Mouse (Mus musculus): Measurements from ENCODE around the gene Psen2. TPM values are rescaled to one million over a fixed set of nuclear protein-coding genes. Genes with fewer than 3 reads are reported as not detected.
A peak's percentile ranks its signal among the peaks of the same experiment; 100 is the strongest.

The Psen2 gene
- polyA plus RNA-seq, 1 experiment from 2014 or later: 8.3 TPM

GRCm38 (mm10) chr1:180268249-180269031 lies 5.2 kb upstream of the Psen2 start:
- Histone ChIP-seq H3K36me3 (ENCODE audit: control insufficient read depth, insufficient read depth, low read length) (no peaks in the 10 kb centered on the region), H3K9ac (ENCODE audit: low read length) (no peak overlapping the region), H3K9me3 (ENCODE audit: control insufficient read depth, low read length) (no peaks in the 10 kb centered on the region), H3K4me3 (ENCODE audit: low read depth, low read length) (no peak overlapping the region), H3K4me2 (ENCODE audit: low read depth, severe bottlenecking) (no peak overlapping the region), H3K4me1 (ENCODE audit: control insufficient read depth, insufficient read depth, low read length) (no peaks in the 10 kb centered on the region), H3K27ac (replicated peaks; ENCODE audit: low read depth, low read length) (no peak overlapping the region), H3K27me3 (ENCODE audit: control insufficient read depth, insufficient read depth, low read length) (no peaks in the 10 kb centered on the region)
- DNase-seq (ENCODE audit: low spot score): peak; percentile 94
- ATAC-seq (ENCODE audit: insufficient number of reproducible peaks, low FRiP score, low TSS enrichment, low read depth): peak; percentile 67; the same call in 1 of the 2 replicates
- 19% methylated on average over 12 of the region's 12 CpGs for WGBS

DNA sequence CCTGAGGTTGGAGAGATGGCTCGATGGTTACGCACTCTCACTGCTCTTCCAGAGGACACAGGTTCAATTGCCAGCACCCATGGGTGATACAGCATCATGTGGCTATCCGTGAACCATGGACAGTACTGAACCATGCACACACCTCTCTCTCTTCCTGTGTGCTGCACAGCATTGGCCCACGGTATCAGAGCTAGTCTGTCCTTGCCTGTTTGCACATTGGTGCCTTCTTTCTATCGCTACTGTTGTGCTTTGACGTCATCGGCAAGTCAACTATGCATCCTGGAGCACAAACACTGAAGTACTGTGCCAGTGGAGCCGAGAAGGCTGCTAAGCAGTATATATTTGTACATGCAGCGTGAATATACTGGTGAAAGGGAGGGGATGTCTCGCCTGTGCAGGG lies 3.9 kb upstream of the Psen2 start:
- no peak overlapping the region for H3K27ac ChIP-seq (replicated peaks; ENCODE audit: low read depth, low read length)

GRCm38 (mm10) chr1:180265399-180265798 lies 2.2 kb upstream of the Psen2 start:
- WGBS: 13% methylated on average over 7 of the region's 7 CpGs
- no peak overlapping the region for H3K4me3 ChIP-seq (ENCODE audit: low read depth, low read length)
- no peak overlapping the region for H3K9ac ChIP-seq (ENCODE audit: low read length)
- H3K27ac ChIP-seq (replicated peaks; ENCODE audit: low read depth, low read length): no peak overlapping the region
- no peaks in the 10 kb centered on the region for H3K4me1 ChIP-seq (ENCODE audit: control insufficient read depth, insufficient read depth, low read length)
- no peaks in the 10 kb centered on the region for H3K9me3 ChIP-seq (ENCODE audit: control insufficient read depth, low read length)
- H3K36me3 ChIP-seq (ENCODE audit: control insufficient read depth, insufficient read depth, low read length): no peaks in the 10 kb centered on the region
- no peak overlapping the region for H3K4me2 ChIP-seq (ENCODE audit: low read depth, severe bottlenecking)
- ATAC-seq (ENCODE audit: insufficient number of reproducible peaks, low FRiP score, low TSS enrichment, low read depth): no peak
- H3K27me3 ChIP-seq (ENCODE audit: control insufficient read depth, insufficient read depth, low read length): no peaks in the 10 kb centered on the region
- no peak for DNase-seq (ENCODE audit: low spot score)

More for the DNA sequence above, 3.9 kb upstream of the Psen2 start:
- H3K4me1 ChIP-seq (ENCODE audit: control insufficient read depth, insufficient read depth, low read length): no peaks in the 10 kb centered on the region
- ATAC-seq (ENCODE audit: insufficient number of reproducible peaks, low FRiP score, low TSS enrichment, low read depth) (no peak), DNase-seq (ENCODE audit: low spot score) (no peak)
- H3K36me3 ChIP-seq (ENCODE audit: control insufficient read depth, insufficient read depth, low read length): no peaks in the 10 kb centered on the region
- no peak overlapping the region for H3K9ac ChIP-seq (ENCODE audit: low read length)
- H3K27me3 ChIP-seq (ENCODE audit: control insufficient read depth, insufficient read depth, low read length): no peaks in the 10 kb centered on the region
- no peaks in the 10 kb centered on the region for H3K9me3 ChIP-seq (ENCODE audit: control insufficient read depth, low read length)
- 69% methylated on average over 10 of the region's 10 CpGs for WGBS
- no peak overlapping the region for H3K4me2 ChIP-seq (ENCODE audit: low read depth, severe bottlenecking)
- H3K4me3 ChIP-seq (ENCODE audit: low read depth, low read length): no peak overlapping the region

GRCm38 (mm10) chr1:180264851-180265250 lies 1.6 kb upstream of the Psen2 start:
- Histone ChIP-seq H3K36me3 (ENCODE audit: control insufficient read depth, insufficient read depth, low read length) (no peaks in the 10 kb centered on the region), H3K4me2 (ENCODE audit: low read depth, severe bottlenecking) (no peak overlapping the region), H3K4me1 (ENCODE audit: control insufficient read depth, insufficient read depth, low read length) (no peaks in the 10 kb centered on the region), H3K9ac (ENCODE audit: low read length) (no peak overlapping the region), H3K4me3 (ENCODE audit: low read depth, low read length) (no peak overlapping the region), H3K9me3 (ENCODE audit: control insufficient read depth, low read length) (no peaks in the 10 kb centered on the region), H3K27me3 (ENCODE audit: control insufficient read depth, insufficient read depth, low read length) (no peaks in the 10 kb centered on the region), H3K27ac (replicated peaks; ENCODE audit: low read depth, low read length) (no peak overlapping the region)
- DNase-seq (ENCODE audit: low spot score) (no peak), ATAC-seq (ENCODE audit: insufficient number of reproducible peaks, low FRiP score, low TSS enrichment, low read depth) (no peak)
- WGBS: 75% methylated on average over 10 of the region's 10 CpGs

GRCm38 (mm10) chr1:180264389-180264788 lies 1.2 kb upstream of the Psen2 start:
- 83% methylated on average over 6 of the region's 6 CpGs for WGBS
- Histone ChIP-seq H3K4me1 (ENCODE audit: control insufficient read depth, insufficient read depth, low read length) (no peaks in the 10 kb centered on the region), H3K4me2 (ENCODE audit: low read depth, severe bottlenecking) (no peak overlapping the region), H3K4me3 (ENCODE audit: low read depth, low read length) (no peak overlapping the region), H3K27ac (replicated peaks; ENCODE audit: low read depth, low read length) (no peak overlapping the region), H3K27me3 (ENCODE audit: control insufficient read depth, insufficient read depth, low read length) (no peaks in the 10 kb centered on the region), H3K9ac (ENCODE audit: low read length) (no peak overlapping the region), H3K36me3 (ENCODE audit: control insufficient read depth, insufficient read depth, low read length) (no peaks in the 10 kb centered on the region), H3K9me3 (ENCODE audit: control insufficient read depth, low read length) (no peaks in the 10 kb centered on the region)
- ATAC-seq (ENCODE audit: insufficient number of reproducible peaks, low FRiP score, low TSS enrichment, low read depth) (no peak), DNase-seq (ENCODE audit: low spot score) (no peak)

DNA sequence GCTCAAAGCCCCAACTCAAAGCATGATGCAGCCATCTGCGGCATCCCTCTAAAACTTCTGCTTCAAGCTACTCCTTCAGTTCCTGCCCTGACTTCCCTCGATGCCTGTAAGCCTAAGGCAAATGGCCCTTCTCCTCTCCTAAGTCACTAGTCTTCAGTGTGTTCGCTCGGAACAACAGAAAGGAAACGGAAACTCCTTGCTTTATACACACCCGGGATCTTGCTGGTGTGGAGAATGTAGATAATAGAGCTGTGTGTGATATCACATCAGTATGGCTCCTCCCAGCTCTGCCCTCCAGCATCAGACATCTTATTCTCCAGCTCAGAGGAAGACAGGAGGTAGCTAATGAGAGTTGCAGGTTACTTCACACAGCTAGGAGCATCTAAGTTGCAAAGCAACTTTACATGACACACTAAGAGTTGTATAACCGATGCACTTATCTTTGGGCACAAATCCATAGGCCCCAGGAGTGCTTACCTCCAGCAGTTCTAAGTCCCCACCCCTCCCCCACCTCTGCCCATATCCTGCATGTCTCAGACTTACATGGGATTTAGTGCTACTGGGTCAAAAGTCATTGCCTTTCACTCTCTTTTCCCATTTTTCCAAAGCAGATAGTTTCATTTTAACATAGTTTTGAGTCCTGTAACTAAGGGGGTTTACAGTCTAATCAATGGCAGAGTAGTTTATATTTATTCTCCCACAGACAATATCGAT lies 1.2 kb downstream of the Psen2 start:
- no peaks in the 10 kb centered on the region for H3K9me3 ChIP-seq (ENCODE audit: control insufficient read depth, low read length)
- 86% methylated on average over 8 of the region's 8 CpGs for WGBS
- H3K9ac ChIP-seq (ENCODE audit: low read length): no peak overlapping the region
- H3K4me3 ChIP-seq (ENCODE audit: low read depth, low read length): no peak overlapping the region
- no peaks in the 10 kb centered on the region for H3K4me1 ChIP-seq (ENCODE audit: control insufficient read depth, insufficient read depth, low read length)
- DNase-seq (ENCODE audit: low spot score) (no peak), ATAC-seq (ENCODE audit: insufficient number of reproducible peaks, low FRiP score, low TSS enrichment, low read depth) (no peak)
- no peak overlapping the region for H3K27ac ChIP-seq (replicated peaks; ENCODE audit: low read depth, low read length)
- H3K36me3 ChIP-seq (ENCODE audit: control insufficient read depth, insufficient read depth, low read length): no peaks in the 10 kb centered on the region
- H3K4me2 ChIP-seq (ENCODE audit: low read depth, severe bottlenecking): no peak overlapping the region
- no peaks in the 10 kb centered on the region for H3K27me3 ChIP-seq (ENCODE audit: control insufficient read depth, insufficient read depth, low read length)

- WGBS: 86% methylated on average over 3 of the region's 3 CpGs
- Histone ChIP-seq H3K4me2 (ENCODE audit: low read depth, severe bottlenecking) (no peak overlapping the region), H3K9me3 (ENCODE audit: control insufficient read depth, low read length) (no peaks in the 10 kb centered on the region), H3K4me1 (ENCODE audit: control insufficient read depth, insufficient read depth, low read length) (no peaks in the 10 kb centered on the region), H3K36me3 (ENCODE audit: control insufficient read depth, insufficient read depth, low read length) (no peaks in the 10 kb centered on the region), H3K4me3 (ENCODE audit: low read depth, low read length) (no peak overlapping the region), H3K27ac (replicated peaks; ENCODE audit: low read depth, low read length) (no peak overlapping the region), H3K9ac (ENCODE audit: low read length) (no peak overlapping the region), H3K27me3 (ENCODE audit: control insufficient read depth, insufficient read depth, low read length) (no peaks in the 10 kb centered on the region)
- DNase-seq (ENCODE audit: low spot score) (no peak), ATAC-seq (ENCODE audit: insufficient number of reproducible peaks, low FRiP score, low TSS enrichment, low read depth) (no peak)
These were observed 1.8 kb downstream of the Psen2 start for GRCm38 (mm10) chr1:180261415-180261814.

DNA sequence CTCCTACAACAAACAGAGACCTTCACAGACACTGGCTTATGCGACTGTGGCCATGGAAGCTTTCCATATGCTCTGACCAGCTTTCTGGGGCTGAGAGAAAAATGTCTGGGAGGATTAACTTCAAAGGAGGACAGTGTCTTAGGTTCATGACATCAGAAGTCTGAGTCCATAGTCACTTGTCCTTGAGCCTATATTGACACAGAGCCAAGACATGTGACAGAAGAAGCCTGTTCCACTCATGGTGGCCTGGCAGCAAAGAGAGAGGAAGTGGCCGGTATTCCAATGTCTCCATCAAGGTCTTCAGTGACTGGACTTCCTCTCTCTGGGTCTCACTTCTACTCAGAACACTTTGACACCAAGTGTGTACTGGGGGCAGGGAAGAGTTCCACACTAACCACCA lies 2.4 kb downstream of the Psen2 start:
- H3K9me3 ChIP-seq (ENCODE audit: control insufficient read depth, low read length): no peaks in the 10 kb centered on the region
- H3K4me3 ChIP-seq (ENCODE audit: low read depth, low read length): no peak overlapping the region
- no peak overlapping the region for H3K9ac ChIP-seq (ENCODE audit: low read length)
- no peaks in the 10 kb centered on the region for H3K36me3 ChIP-seq (ENCODE audit: control insufficient read depth, insufficient read depth, low read length)
- H3K27ac ChIP-seq (replicated peaks; ENCODE audit: low read depth, low read length): no peak overlapping the region
- no peak for DNase-seq (ENCODE audit: low spot score)
- H3K4me1 ChIP-seq (ENCODE audit: control insufficient read depth, insufficient read depth, low read length): no peaks in the 10 kb centered on the region
- WGBS: 86% methylated on average over 2 of the region's 2 CpGs
- H3K27me3 ChIP-seq (ENCODE audit: control insufficient read depth, insufficient read depth, low read length): no peaks in the 10 kb centered on the region
- no peak overlapping the region for H3K4me2 ChIP-seq (ENCODE audit: low read depth, severe bottlenecking)
- no peak for ATAC-seq (ENCODE audit: insufficient number of reproducible peaks, low FRiP score, low TSS enrichment, low read depth)
